Mouse (Mus musculus) CD4-positive, CD25-positive, alpha-beta regulatory T cell, adult 2 months (primary cell): ENCODE measurements around the gene Gm17783.
"Not testable (repeated sequence)": the region's sequence is repeated elsewhere in the genome, so short reads cannot be mapped to it uniquely, and the experiment has no call there.

Experiments
- DNase-seq: peaks from one replicate; pipeline ENCODE4 v3.0.0-alpha.2; 2012; ENCODE audit warnings: low read depth, low spot score

The Gm17783 gene

DNA sequence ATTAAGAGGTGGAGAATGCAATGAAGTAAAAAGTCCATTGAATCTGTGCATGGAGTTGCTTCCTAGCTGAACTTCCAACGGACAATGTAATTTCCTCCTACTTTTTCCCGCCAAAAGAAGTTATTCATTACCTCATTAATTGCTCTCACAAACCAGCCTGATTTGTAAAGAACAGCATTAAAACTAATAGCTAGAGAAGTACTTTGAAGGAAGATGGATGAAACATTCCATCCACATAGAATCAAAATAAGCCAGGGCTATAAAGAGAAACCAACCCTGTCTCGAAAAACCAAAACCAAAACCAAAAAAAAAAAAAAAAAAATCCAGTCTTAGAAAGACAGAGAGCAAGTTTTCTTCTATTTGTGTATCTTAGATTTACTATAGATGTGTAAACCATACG, at the start of gene Gm17783:
Gene Gm17783 (minus strand): TSS at position 101 of the 400 bp plus-strand sequence.
- DNase-seq, result no peak

DNA sequence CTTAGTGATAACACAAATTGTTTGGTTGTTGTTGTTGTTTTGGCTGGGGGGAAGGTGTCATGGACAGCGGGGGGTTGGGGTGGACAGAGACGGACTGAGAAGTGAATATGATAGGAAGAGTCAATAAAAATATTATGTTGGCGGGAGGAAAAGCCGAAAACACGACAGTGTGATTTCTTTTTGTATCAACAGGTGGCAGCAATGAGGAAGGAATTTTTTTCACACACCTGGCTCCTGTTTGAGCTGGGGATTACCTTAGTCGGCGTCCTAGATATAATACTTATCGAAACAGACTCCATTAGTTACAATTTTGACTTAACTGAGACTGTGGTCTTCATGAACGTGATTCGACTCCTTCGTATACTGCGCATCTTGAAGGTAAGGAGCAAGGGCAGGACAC, 48.0 kb upstream of the Gm17783 start:
- DNase-seq, result peak; percentile 5

DNA sequence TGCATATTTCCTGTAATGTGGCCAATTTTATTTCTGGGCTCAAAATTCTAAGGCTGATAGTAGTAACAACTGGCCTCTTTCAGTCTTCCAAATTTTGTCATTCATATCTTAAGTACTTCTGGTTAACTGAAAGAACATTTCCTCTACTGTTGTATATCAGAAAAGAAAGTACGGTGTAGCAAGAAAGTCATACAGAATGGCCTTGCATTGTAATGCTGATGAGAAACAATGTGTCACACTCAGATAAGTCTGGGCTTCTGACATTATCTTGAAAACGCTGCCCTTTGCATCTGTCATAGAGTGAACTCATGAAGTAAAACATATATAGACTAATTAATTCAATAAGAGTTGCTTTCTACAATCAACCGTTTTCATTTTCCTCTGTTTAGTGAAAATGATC, 40.5 kb upstream of the Gm17783 start:
- no peak for DNase-seq

DNA sequence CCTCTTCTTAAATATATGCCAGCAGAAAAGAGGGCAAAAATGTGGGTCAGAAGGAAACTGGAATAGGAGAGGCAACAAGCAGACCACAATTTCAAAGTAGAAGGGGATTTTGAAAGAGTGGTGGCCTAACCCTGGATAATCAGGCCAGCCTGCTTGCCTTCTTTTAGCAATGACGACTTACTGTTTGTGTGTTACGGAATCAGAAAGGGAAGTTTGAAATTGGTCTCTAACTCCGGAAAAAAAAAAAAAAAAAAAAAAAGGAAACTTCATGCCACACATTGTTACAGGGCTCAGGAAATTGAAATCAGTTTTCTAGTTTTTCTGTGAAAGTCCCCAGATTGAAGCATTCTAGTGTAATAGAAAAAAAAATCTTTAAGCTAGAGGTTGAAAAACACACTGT, 29.9 kb upstream of the Gm17783 start:
- DNase-seq, result no peak

DNA sequence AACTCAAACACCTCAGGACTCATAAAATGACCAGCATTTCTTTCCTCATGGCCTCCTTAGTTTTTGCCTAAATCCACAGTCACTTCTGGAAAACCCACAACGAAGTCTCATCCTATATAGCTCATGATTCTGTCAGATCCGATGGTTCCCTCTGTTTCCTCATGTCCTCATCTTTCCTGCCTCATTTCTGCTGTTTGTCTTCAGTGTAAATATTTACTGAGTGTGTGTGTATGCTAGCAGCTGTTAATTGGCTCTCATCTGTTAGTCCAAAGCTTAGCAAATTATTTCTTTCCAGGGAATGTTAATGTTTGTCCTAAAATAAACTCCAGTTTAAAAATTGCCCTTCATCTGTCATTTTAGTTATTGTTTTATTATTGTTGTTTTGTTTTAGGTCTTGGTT, 19.7 kb upstream of the Gm17783 start:
- no peak for DNase-seq

DNA sequence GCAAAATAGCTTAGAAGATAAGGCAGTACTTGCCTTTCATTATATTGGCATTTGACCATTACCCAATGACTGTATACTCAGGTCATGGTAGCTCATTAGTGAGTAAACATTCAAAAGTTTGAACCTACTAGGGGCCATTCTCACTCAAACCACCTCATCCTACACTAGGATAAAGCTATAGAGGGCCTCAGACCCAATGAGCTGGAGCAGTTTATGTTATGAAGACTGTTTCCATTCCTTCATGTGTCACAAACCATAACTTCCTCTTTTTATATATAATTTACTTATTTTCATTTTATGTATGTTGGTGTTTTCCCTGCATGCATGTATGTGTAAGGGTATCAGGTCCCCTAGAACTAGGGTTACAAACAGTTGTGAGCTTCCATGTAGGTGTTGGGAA, 16.1 kb upstream of the Gm17783 start:
- DNase-seq, result no peak

DNA sequence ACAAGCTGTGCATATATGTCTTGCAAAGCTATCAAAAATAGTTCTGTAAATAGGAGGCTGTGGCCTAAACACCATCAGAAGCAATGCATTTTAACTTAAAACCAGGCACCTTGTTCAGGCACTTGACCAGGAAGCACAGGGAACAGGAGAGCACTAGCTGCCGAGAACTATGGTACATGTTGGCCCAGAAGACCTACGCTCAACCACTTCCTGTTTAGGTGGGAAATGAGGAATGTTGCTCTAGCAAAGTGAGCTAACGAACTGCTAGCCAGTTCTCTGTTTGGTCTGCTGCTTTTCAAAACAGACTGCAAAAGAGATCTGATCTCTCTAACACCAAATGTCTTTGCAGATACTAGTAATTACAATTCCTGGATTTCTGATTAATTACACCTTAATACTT, 12.5 kb upstream of the Gm17783 start:
- no peak for DNase-seq

DNA sequence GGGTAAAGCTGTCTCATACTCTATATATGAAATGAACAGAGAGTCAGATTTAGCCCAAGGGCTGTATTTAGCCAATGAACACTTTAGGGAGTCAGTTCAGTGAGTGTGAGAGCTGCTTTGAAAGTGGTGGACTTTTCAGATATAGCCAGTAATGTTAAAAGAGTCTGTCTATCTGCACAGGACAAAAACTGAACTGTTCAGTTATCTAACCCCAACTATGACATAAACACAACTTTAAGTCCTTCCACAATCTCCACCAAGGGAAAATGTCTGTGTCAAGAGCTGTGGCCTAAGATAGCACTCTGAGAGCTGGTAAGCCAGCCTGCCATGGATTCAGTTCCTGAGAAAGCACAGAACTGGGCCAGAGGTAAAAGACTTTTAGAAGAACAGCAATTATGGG, 10.3 kb upstream of the Gm17783 start:
- DNase-seq, result no peak

DNA sequence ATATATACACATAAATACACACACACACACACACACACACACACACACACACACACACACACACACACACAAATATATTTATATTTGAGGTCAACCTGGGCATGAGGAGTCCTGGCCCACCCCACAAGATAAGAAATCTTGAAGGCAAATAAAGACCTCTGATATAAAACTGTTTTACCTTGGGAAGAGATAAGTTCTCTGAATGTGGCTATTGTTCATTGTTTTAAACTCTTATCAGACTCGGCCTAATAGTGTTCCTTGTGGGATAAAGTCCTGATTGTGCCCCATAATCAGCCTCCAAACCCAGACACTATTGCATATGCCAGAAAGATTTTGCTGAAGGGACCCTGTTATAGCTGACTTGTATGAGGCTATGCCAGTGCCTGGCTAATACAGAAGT, 6.5 kb upstream of the Gm17783 start:
- DNase-seq, result not testable (repeated sequence)

DNA sequence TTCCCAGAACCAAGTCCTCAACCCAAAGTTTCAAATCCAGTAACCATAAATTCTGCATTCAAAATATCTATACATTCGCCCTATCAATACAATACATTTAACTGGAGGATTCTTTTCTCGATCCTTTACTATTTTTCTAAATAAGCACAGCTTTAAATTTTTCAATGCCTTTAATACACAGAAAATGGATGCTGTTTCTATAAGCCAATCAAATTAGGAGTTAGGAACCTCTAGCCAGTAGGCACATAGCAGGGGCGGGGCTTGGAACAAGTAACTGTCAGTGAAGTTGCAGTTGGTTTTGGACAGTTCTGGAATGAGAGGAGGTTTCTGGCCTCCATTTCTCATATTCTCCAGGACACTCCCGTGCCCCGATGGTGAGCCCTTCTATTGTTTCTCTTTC, 3.2 kb upstream of the Gm17783 start, which contains the start of gene Slc9c1:
Gene Slc9c1 (plus strand): TSS at position 301 of the 400 bp plus-strand sequence.
- DNase-seq, result no peak

DNA sequence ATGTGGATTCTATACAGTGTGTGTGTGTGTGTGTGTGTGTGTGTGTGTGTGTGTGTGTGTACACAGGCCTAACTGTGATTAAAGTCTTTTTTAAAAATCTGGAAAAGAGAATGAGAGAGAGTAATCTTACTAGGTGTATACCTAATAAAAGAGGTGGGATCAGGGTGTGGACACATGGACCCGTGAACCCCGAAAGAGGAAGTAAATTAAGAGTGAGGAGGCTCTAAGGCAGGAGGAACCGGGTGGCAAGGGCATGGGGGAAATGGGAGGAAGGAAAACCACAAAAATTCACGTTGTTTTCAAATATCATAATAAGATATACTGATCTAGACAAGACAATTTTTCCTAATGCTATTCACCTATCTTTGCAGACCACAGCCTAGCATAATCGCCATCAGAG, 6.3 kb downstream of the Gm17783 start:
- no peak for DNase-seq

DNA sequence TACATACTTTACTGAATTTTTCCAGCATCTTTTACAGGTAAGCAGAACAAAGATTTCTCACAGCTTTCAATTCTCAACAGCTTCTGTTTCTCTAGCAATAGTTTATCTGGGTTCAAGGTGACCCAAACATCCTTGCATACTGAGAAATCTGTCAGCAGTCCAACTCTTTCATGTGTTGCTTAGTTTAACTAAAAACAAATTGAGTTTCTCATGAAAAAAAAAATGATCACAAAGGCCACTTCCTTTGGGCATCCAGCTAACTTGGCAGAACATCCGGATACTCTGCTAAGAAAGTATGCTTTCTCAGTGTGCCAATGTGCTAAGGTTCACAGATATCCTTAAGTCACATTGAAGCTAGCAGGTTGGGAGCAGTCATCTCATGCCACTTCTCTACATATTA, 36.5 kb downstream of the Gm17783 start:
- DNase-seq, result no peak

DNA sequence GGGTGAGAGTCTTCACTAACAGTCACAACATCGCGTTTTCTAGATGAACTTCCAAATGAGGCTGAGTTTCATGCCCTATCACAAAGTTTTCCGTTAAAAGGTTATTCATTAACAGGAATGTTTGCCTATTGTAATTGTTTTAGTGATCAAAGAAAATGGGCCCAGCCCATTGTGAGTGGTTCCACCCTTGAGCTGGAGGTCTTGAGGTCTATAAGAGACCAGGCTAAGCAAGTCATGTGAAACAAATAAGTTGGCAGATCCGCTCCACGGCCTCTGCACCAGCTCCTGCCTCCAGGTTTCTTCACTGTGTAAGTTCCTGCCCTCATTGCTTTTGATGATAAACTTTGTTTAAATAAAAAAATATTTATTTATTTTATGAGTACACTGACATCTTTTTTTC, 38.9 kb downstream of the Gm17783 start, which contains the start of gene Gm609:
Gene Gm609 (minus strand): TSS at position 43 of the 400 bp plus-strand sequence.
- DNase-seq, result no peak

DNA sequence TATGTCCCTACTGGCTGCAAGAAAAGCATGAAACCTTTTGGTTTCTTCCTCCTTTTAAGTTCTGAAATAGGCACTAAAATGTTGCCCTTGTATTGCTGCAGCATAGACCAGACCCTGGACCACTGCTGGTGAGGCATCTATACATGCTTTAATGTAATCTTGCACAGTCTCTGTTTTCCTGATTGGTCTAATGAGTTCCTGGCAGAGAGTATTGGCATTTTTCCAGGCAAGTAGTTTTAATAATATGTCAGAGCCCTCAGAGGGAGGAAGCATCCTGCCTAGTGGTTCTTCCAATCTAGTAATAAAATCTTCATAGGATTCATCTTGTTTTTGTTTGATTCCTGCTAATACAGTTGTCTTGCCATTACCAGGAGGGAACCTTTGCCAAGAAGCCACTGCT, 54.9 kb downstream of the Gm17783 start:
- DNase-seq, result no peak

DNA sequence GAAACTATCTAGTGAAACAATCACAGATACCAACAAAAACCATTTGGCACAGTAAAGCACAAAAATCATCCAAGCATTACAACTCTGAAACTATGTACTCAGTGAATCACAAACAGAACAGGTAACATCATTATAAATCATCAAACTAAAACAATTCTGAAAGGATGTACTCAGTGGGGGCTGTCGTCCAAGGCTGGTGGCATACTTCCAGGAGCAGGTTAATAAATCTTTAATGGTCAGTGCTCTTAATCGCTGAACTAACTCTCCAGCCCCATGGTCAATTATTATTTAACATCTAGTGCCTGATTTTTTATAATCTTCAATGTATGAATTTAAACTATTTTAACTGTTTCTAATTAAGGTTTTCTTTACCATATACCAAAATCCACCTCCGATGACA, 60.0 kb downstream of the Gm17783 start:
- not testable (repeated sequence) for DNase-seq
